Mouse (Mus musculus) hindbrain, postnatal 0 days (tissue): ENCODE measurements at regions not wholly inside any gene's neighbourhood (a gene's known extent, or its start where the extent isn't known, plus 50 kb on each side); places are given as distances from the start of the nearest gene placed in this dataset.

Experiments used
- ATAC-seq: fragments of 200-750 bp; cut with Nextera tagmentation; 2 replicates; pipeline ENCODE4 v1.8.0; 2017; ENCODE audit warnings: mild to moderate bottlenecking, moderate TSS enrichment, moderate library complexity
- DNase-seq: peaks from one replicate; pipeline ENCODE4 v3.0.0-alpha.2; 2015; ENCODE audit warnings: low spot score
- H3K27ac ChIP-seq: fragments of 300-500 bp; sonication (generic); 2 replicates; pipeline ENCODE4 v1.5.1; 2014; ENCODE audit warnings: mild to moderate bottlenecking
- H3K27me3 ChIP-seq: fragments of 300-500 bp; sonication (generic); 2 replicates; pipeline ENCODE4 v1.6.1; 2014; ENCODE audit warnings: low read length, mixed read lengths; ENCODE audit not compliant: insufficient read depth
- H3K36me3 ChIP-seq: fragments of 300-500 bp; sonication (generic); 2 replicates; pipeline ENCODE4 v1.6.1; 2014; ENCODE audit warnings: low read length, mixed read lengths; ENCODE audit not compliant: insufficient read depth
- H3K4me1 ChIP-seq: fragments of 300-500 bp; sonication (generic); 2 replicates; pipeline ENCODE4 v1.6.1; 2014; ENCODE audit warnings: antibody characterized with exemption, low read length, mixed read lengths; ENCODE audit not compliant: insufficient read depth
- H3K4me2 ChIP-seq: fragments of 300-500 bp; sonication (generic); 2 replicates; pipeline ENCODE4 v1.6.1; 2014; ENCODE audit warnings: low read depth, mild to moderate bottlenecking, low read length, moderate library complexity, mixed read lengths
- H3K4me3 ChIP-seq: fragments of 300-500 bp; sonication (generic); 2 replicates; pipeline ENCODE4 v1.5.1; 2014; ENCODE audit warnings: low read length
- H3K9ac ChIP-seq: fragments of 300-500 bp; sonication (generic); replicated peaks from 2 replicates; pipeline ENCODE4 v1.6.1; 2014; ENCODE audit warnings: mild to moderate bottlenecking, low read length, moderate library complexity, mixed read lengths
- H3K9me3 ChIP-seq: fragments of 300-500 bp; sonication (generic); 2 replicates; pipeline ENCODE4 v1.6.1; 2016; ENCODE audit warnings: low read length, mixed read lengths
- CTCF ChIP-seq: IDR thresholded peaks from 2 replicates; pipeline ENCODE4 v1.5.1; 2016; ENCODE audit warnings: antibody characterized with exemption, control low read depth, low read depth
- WGBS: fragments of 180-500 bp; shearing (Covaris S2); extraction: QIAGEN DNeasy Blood & Tissue Kit; methylation state at CpG from one replicate; pipeline ENCODE4 v1.1.7; 2014; 5-methylcytosine and 5-hydroxymethylcytosine counted together

DNA sequence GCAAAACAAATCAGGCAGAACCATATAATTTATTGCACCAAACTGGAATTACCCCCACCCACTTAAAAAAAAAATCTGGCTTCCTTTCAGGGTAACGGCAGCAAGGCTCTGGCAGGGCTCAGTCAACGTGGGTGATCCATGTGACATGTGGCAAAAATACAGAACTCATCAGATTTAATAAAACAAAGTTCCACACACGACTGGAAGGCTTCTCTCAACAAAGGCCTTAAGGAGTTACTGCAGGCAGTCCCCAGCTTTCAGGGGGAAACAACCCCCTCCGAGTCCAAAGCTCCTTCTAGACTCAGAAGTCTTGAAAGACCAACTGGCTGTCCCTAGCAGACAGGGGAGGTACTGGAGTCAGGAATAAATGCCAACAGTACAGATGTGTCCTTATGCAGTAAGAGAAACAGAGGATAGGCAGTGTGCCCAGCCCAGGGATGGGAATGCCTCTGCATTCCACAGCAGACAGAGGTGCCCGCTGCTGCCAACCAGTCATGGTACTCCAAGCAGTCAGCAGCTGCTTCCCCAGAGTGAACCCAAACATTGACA, 244.0 kb upstream of the Nt5e start:
- DNase-seq (no peak), ATAC-seq (no peak)
- Histone ChIP-seq H3K27ac (no peak overlapping the region), H3K4me2 (no peak overlapping the region), H3K27me3 (no peaks in the 10 kb centered on the region), H3K9me3 (no peaks in the 10 kb centered on the region), H3K4me1 (no peaks in the 10 kb centered on the region), H3K4me3 (no peak overlapping the region), H3K9ac (no peak overlapping the region), H3K36me3 (no peaks in the 10 kb centered on the region)
- TF ChIP-seq CTCF: no peak
- WGBS: 69% methylated on average over 5 of the region's 5 CpGs

GRCm38 (mm10) chr9:88085181-88085816, 241.7 kb upstream of the Nt5e start:
- no peak for ATAC-seq

GRCm38 (mm10) chr9:88085866-88086265, 241.1 kb upstream of the Nt5e start:
- Histone ChIP-seq H3K27me3 (no peaks in the 10 kb centered on the region), H3K4me3 (no peak overlapping the region), H3K27ac (no peak overlapping the region), H3K36me3 (no peaks in the 10 kb centered on the region), H3K9me3 (no peaks in the 10 kb centered on the region), H3K4me1 (no peaks in the 10 kb centered on the region), H3K4me2 (no peak overlapping the region), H3K9ac (no peak overlapping the region)
- 74% methylated on average over 3 of the region's 3 CpGs for WGBS
- no peak for ATAC-seq
- no peak for DNase-seq
- no peak for TF ChIP-seq CTCF

More at GRCm38 (mm10) chr9:88085181-88085816, 241.7 kb upstream of the Nt5e start:
- no peak for TF ChIP-seq CTCF
- no peaks in the 10 kb centered on the region for H3K36me3 ChIP-seq
- H3K27me3 ChIP-seq: no peaks in the 10 kb centered on the region
- H3K4me3 ChIP-seq: no peak overlapping the region
- H3K27ac ChIP-seq: no peak overlapping the region
- H3K9me3 ChIP-seq: no peaks in the 10 kb centered on the region
- H3K4me1 ChIP-seq: no peaks in the 10 kb centered on the region
- WGBS: 90% methylated on average over 11 of the region's 11 CpGs
- no peak overlapping the region for H3K9ac ChIP-seq
- DNase-seq: no peak
- H3K4me2 ChIP-seq: no peak overlapping the region

DNA sequence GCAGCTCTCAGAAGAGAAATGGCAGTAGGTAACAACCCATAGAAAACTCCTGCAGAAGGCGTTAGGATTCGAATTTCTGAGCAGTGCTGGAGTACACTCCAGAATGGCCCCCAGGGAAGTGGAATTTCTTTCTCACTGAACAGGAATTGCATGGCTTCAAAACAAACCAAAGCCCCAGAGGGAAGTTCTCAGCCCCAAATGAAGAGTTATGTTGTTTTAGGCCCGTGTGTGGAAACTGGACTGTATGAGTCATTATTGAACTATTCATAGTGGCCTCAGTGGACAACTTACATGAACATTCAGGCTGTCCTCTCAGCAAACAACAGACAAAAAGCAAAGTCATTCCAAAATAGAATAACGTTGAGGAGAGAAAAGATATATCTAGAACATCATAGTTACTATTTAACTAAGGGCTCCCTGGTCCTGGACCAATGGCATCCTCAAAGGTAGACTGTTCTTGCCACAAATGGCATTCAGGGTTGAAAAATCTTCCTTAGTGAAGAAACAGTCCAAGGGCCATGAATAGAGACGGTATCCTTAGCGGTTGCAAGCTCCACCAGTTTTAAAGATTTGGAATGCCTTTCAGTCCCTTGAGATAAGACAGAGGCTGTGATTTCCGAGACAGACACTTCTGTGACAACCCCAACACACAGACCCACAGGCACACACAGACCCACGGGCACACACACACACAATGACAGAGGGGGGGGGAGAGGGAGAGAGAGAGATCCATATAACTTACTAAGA, 235.0 kb upstream of the Nt5e start:
- TF ChIP-seq CTCF: no peak
- DNase-seq: no peak
- Histone ChIP-seq H3K9me3 (no peaks in the 10 kb centered on the region), H3K27me3 (no peaks in the 10 kb centered on the region), H3K27ac (no peak overlapping the region), H3K4me2 (no peak overlapping the region), H3K36me3 (no peaks in the 10 kb centered on the region), H3K4me3 (no peak overlapping the region), H3K9ac (no peak overlapping the region), H3K4me1 (no peaks in the 10 kb centered on the region)
- 73% methylated on average over 8 of the region's 8 CpGs for WGBS
- ATAC-seq: no peak

DNA sequence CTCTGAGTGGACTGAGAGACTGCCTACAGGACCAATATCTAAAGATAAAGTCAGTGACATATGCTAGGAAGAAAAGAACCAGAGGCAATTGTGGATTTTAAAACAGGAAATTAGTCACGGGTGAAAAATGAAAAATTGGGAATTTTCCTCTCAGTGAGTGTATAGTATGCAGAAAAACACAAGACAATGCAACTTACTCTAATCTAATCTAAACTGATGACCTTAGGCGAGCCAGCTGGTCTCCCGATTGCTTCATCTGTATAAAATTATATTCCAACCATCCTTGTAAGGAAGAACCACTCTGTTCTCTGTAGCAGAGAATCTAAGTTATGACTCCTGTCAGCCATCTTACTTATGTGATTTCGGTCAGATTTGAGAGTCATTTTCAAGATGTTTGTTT, 234.4 kb upstream of the Nt5e start:
- Histone ChIP-seq H3K27ac (no peak overlapping the region), H3K9me3 (no peaks in the 10 kb centered on the region), H3K9ac (no peak overlapping the region), H3K4me2 (no peak overlapping the region), H3K4me3 (no peak overlapping the region), H3K36me3 (no peaks in the 10 kb centered on the region), H3K27me3 (no peaks in the 10 kb centered on the region), H3K4me1 (no peaks in the 10 kb centered on the region)
- WGBS: 78% methylated on average over 4 of the region's 4 CpGs
- DNase-seq (no peak), ATAC-seq (no peak)
- TF ChIP-seq CTCF: no peak

GRCm38 (mm10) chr9:88113094-88113493, 213.9 kb upstream of the Nt5e start:
- ATAC-seq (no peak), DNase-seq (no peak)
- WGBS: 48% methylated on average over 1 of the region's 1 CpGs
- no peaks in the 10 kb centered on the region for H3K9me3 ChIP-seq
- H3K27ac ChIP-seq: no peak overlapping the region
- no peaks in the 10 kb centered on the region for H3K27me3 ChIP-seq
- TF ChIP-seq CTCF: no peak
- no peak overlapping the region for H3K9ac ChIP-seq
- H3K4me3 ChIP-seq: no peak overlapping the region
- H3K4me2 ChIP-seq: no peak overlapping the region
- no peaks in the 10 kb centered on the region for H3K4me1 ChIP-seq
- H3K36me3 ChIP-seq: no peaks in the 10 kb centered on the region

- no peaks in the 10 kb centered on the region for H3K27me3 ChIP-seq
- H3K4me2 ChIP-seq: no peak overlapping the region
- no peak overlapping the region for H3K4me3 ChIP-seq
- peak; percentile 13; the same call in 1 of the 2 replicates for ATAC-seq
- no peaks in the 10 kb centered on the region for H3K36me3 ChIP-seq
- no peaks in the 10 kb centered on the region for H3K9me3 ChIP-seq
- H3K4me1 ChIP-seq: no peaks in the 10 kb centered on the region
- WGBS: 71% methylated on average over 5 of the region's 5 CpGs
- no peak overlapping the region for H3K9ac ChIP-seq
- no peak for TF ChIP-seq CTCF
- DNase-seq: no peak
- no peak overlapping the region for H3K27ac ChIP-seq
These were observed 206.5 kb upstream of the Nt5e start for GRCm38 (mm10) chr9:88120536-88120935.
